Mouse (Mus musculus) forebrain, embryonic 10.5 days (tissue): Measurements from ENCODE around the gene Rnpep. TPM values are rescaled to one million over a fixed set of nuclear protein-coding genes. Genes with fewer than 3 reads are reported as not detected.

Experiments used
- DNase-seq: peaks from one replicate; pipeline ENCODE4 v3.0.0-alpha.2; 2017; ENCODE audit warnings: low spot score; ENCODE audit errors: extremely low spot score
- H3K27ac ChIP-seq: fragments of 300-500 bp; sonication (generic); 2 replicates; pipeline ENCODE4 v1.5.1; 2016; ENCODE audit warnings: mild to moderate bottlenecking
- H3K27me3 ChIP-seq: fragments of 300-500 bp; sonication (generic); 2 replicates; pipeline ENCODE4 v1.6.1; 2016; ENCODE audit warnings: mild to moderate bottlenecking; ENCODE audit not compliant: poor library complexity, severe bottlenecking
- H3K36me3 ChIP-seq: fragments of 300-500 bp; sonication (generic); replicated peaks from 2 replicates; pipeline ENCODE4 v1.6.1; 2016; ENCODE audit warnings: mild to moderate bottlenecking, moderate library complexity
- H3K4me1 ChIP-seq: fragments of 300-500 bp; sonication (generic); 2 replicates; pipeline ENCODE4 v1.6.1; 2016
- H3K4me3 ChIP-seq: fragments of 300-500 bp; sonication (generic); 2 replicates; pipeline ENCODE4 v1.5.1; 2016; ENCODE audit warnings: mild to moderate bottlenecking, moderate library complexity
- H3K9me3 ChIP-seq: fragments of 300-500 bp; sonication (generic); 2 replicates; pipeline ENCODE4 v1.6.1; 2016; ENCODE audit warnings: mild to moderate bottlenecking, moderate library complexity
- WGBS: fragments of 180-500 bp; shearing (Covaris S2); methylation state at CpG from one replicate; pipeline ENCODE4 v1.1.7; 2016; 5-methylcytosine and 5-hydroxymethylcytosine counted together
- polyA plus RNA-seq: library from polyadenylated mRNA; unstranded; fragments of >200 nt; fragmentation: Nextera tagmentation; extraction: Ambion mirVana; gene quantifications from 2 replicates; pipeline ENCODE4 v1.2.1, GENCODE M21; 2016

The Rnpep gene
- polyA plus RNA-seq, 1 experiment from 2014 or later: 94.5 TPM

- Histone ChIP-seq H3K27me3 (0 out of 2 replicates have a peak, but pooled peaks cover 7% of the 10 kb centered on the region), H3K4me3 (no peak overlapping the region), H3K36me3 (no peaks in the 10 kb centered on the region), H3K9me3 (no peaks in the 10 kb centered on the region), H3K4me1 (peaks cover 9% of the 10 kb centered on the region), H3K27ac (no peak overlapping the region)
- DNase-seq: no peak
- WGBS: 52% methylated on average over 13 of the region's 13 CpGs
These were observed 66.2 kb downstream of the Rnpep start for GRCm38 (mm10) chr1:135217607-135218233.

- H3K27ac ChIP-seq: no peak overlapping the region
- H3K4me1 ChIP-seq: peaks cover 9% of the 10 kb centered on the region
- no peaks in the 10 kb centered on the region for H3K36me3 ChIP-seq
- H3K9me3 ChIP-seq: no peaks in the 10 kb centered on the region
- H3K4me3 ChIP-seq: no peak overlapping the region
- no peak for DNase-seq
- WGBS: 91% methylated on average over 9 of the region's 9 CpGs
- H3K27me3 ChIP-seq: 0 out of 2 replicates have a peak, but pooled peaks cover 7% of the 10 kb centered on the region
These were observed 69.9 kb downstream of the Rnpep start for GRCm38 (mm10) chr1:135213772-135214640.

Other genes with a start within 250 kb of the Rnpep start
- 0.07 and 0.14 TPM in 2 replicates for gene Lgr6, start 178.8 kb downstream of the Rnpep start, polyA plus RNA-seq
- gene Ptpn7, start 151.4 kb downstream of the Rnpep start, polyA plus RNA-seq: 1.9 and 2.3 TPM in 2 replicates
- 37.6 and 39.2 TPM in 2 replicates for gene Arl8a, start 137.3 kb downstream of the Rnpep start, polyA plus RNA-seq
- not detected in 2 replicates for gene Gpr37l1, start 116.4 kb downstream of the Rnpep start, polyA plus RNA-seq
- gene Elf3, start 25.5 kb downstream of the Rnpep start, polyA plus RNA-seq: 3.3 and 4.0 TPM in 2 replicates
- 197 TPM in 2 replicates for gene Timm17a, start 29.7 kb upstream of the Rnpep start, polyA plus RNA-seq
- gene Lmod1, start 40.7 kb upstream of the Rnpep start, polyA plus RNA-seq: 0.36 and 0.41 TPM in 2 replicates
- gene Shisa4, start 91.2 kb upstream of the Rnpep start, polyA plus RNA-seq: 60.5 and 62.4 TPM in 2 replicates
- gene Ipo9, start 146.4 kb upstream of the Rnpep start, polyA plus RNA-seq: 193 and 203 TPM in 2 replicates